Mouse (Mus musculus): ENCODE results near the gene Snx8.

- TF ChIP-seq EP300 (IDR thresholded peaks at IDR 0.05): peak; percentile 97
- peak; percentile 31 for TF ChIP-seq CTCF (IDR thresholded peaks at IDR 0.05)
Observed at GRCm38 (mm10) chr5:140321042-140321755, 67.9 kb downstream of the Snx8 start, which contains the start of the genes Mad1l1 and Nudt1.
